Mouse (Mus musculus) E14TG2a.4 (cell line): ENCODE measurements around the gene Def8.
A peak's percentile ranks its signal among the peaks of the same experiment; 100 is the strongest.

Experiments used
- H3K27me3 ChIP-seq: 2 replicates; pipeline ENCODE4 v1.6.1; 2014; ENCODE audit warnings: low read length, control low read depth; ENCODE audit not compliant: insufficient read depth
- H3K36me3 ChIP-seq: 2 replicates; pipeline ENCODE4 v1.6.1; 2014; ENCODE audit warnings: low read length, control low read depth; ENCODE audit not compliant: insufficient read depth
- H3K4me1 ChIP-seq: replicated peaks from 2 replicates; pipeline ENCODE4 v1.6.1; 2014; ENCODE audit warnings: low read depth, low read length, control low read depth
- H3K4me3 ChIP-seq: replicated peaks from 2 replicates; pipeline ENCODE4 v1.5.1; 2014; ENCODE audit warnings: mild to moderate bottlenecking, low read length
- H3K9me3 ChIP-seq: 2 replicates; pipeline ENCODE4 v1.6.1; 2014; ENCODE audit warnings: low read length, control low read depth
- CTCF ChIP-seq: conservative IDR thresholded peaks from 2 replicates; pipeline ENCODE4 v1.5.1; 2014; ENCODE audit warnings: low read length
- NANOG ChIP-seq: IDR thresholded peaks from 2 replicates; pipeline ENCODE4 v1.6.1; 2014; ENCODE audit warnings: borderline replicate concordance, low read length, mixed read lengths
- POU5F1 ChIP-seq: IDR thresholded peaks from 2 replicates; pipeline ENCODE4 v1.6.1; 2014; ENCODE audit warnings: low read length, borderline replicate concordance

Def8 gene

GRCm38 (mm10) chr8:123416944-123417555, 6.3 kb upstream of the Def8 start:
- Histone ChIP-seq H3K4me1 (peaks cover 63% of the 10 kb centered on the region), H3K27me3 (peaks cover 1% of the 10 kb centered on the region; the same call in 1 of the 2 replicates), H3K9me3 (peaks cover 3% of the 10 kb centered on the region; the same call in 1 of the 2 replicates), H3K36me3 (peaks cover 51% of the 10 kb centered on the region), H3K4me3 (no peak overlapping the region)
- TF ChIP-seq CTCF, result no peak
- TF ChIP-seq POU5F1, result no peak
- TF ChIP-seq NANOG, result no peak

- H3K27me3 ChIP-seq, result no peaks in the 10 kb centered on the region
- H3K9me3 ChIP-seq, result peaks cover 3% of the 10 kb centered on the region; the same call in 1 of the 2 replicates
- TF ChIP-seq CTCF (no peak), NANOG (no peak), POU5F1 (no peak)
- H3K4me3 ChIP-seq, result no peak overlapping the region
- H3K36me3 ChIP-seq, result peaks cover 45% of the 10 kb centered on the region
- H3K4me1 ChIP-seq, result peaks cover 52% of the 10 kb centered on the region
Observed at GRCm38 (mm10) chr8:123419711-123420110, 3.6 kb upstream of the Def8 start.

- Histone ChIP-seq H3K4me3 (no peak overlapping the region), H3K4me1 (peaks cover 51% of the 10 kb centered on the region), H3K9me3 (peaks cover 3% of the 10 kb centered on the region; the same call in 1 of the 2 replicates), H3K27me3 (no peaks in the 10 kb centered on the region), H3K36me3 (peaks cover 45% of the 10 kb centered on the region)
- no peak for TF ChIP-seq CTCF
- TF ChIP-seq NANOG, result no peak
- TF ChIP-seq POU5F1, result no peak
Observed at GRCm38 (mm10) chr8:123420525-123421281, 2.6 kb upstream of the Def8 start.

- Histone ChIP-seq H3K4me3 (no peak overlapping the region), H3K36me3 (peaks cover 45% of the 10 kb centered on the region), H3K9me3 (peaks cover 3% of the 10 kb centered on the region; the same call in 1 of the 2 replicates), H3K4me1 (peaks cover 51% of the 10 kb centered on the region), H3K27me3 (no peaks in the 10 kb centered on the region)
- TF ChIP-seq NANOG (no peak), POU5F1 (no peak), CTCF (no peak)
Observed at GRCm38 (mm10) chr8:123421325-123421724, 2.0 kb upstream of the Def8 start.

GRCm38 (mm10) chr8:123422056-123422780, 1.1 kb upstream of the Def8 start:
- Histone ChIP-seq H3K9me3 (peaks cover 3% of the 10 kb centered on the region; the same call in 1 of the 2 replicates), H3K27me3 (no peaks in the 10 kb centered on the region), H3K4me3 (0 out of 2 replicates have a peak overlapping the region, but pooled peaks have one; percentile 8), H3K4me1 (peaks cover 42% of the 10 kb centered on the region), H3K36me3 (peaks cover 40% of the 10 kb centered on the region)
- no peak for TF ChIP-seq NANOG
- no peak for TF ChIP-seq POU5F1
- TF ChIP-seq CTCF, result peak; percentile 49

- Histone ChIP-seq H3K36me3 (peaks cover 40% of the 10 kb centered on the region), H3K9me3 (peaks cover 3% of the 10 kb centered on the region; the same call in 1 of the 2 replicates), H3K27me3 (no peaks in the 10 kb centered on the region), H3K4me1 (peaks cover 38% of the 10 kb centered on the region), H3K4me3 (no peak overlapping the region)
- TF ChIP-seq CTCF (no peak), NANOG (no peak), POU5F1 (no peak)
Observed at GRCm38 (mm10) chr8:123422781-123423159, 557 bp upstream of the Def8 start.

- Histone ChIP-seq H3K27me3 (no peaks in the 10 kb centered on the region), H3K36me3 (peaks cover 2% of the 10 kb centered on the region; the same call in 1 of the 2 replicates), H3K9me3 (no peaks in the 10 kb centered on the region), H3K4me3 (no peak overlapping the region), H3K4me1 (peaks cover 16% of the 10 kb centered on the region)
- TF ChIP-seq CTCF (no peak), POU5F1 (no peak)
Observed at GRCm38 (mm10) chr8:123426511-123427509, 3.5 kb downstream of the Def8 start.

GRCm38 (mm10) chr8:123427639-123428275, 4.4 kb downstream of the Def8 start:
- H3K9me3 ChIP-seq, result no peaks in the 10 kb centered on the region
- no peaks in the 10 kb centered on the region for H3K36me3 ChIP-seq
- peaks cover 8% of the 10 kb centered on the region for H3K4me1 ChIP-seq
- TF ChIP-seq CTCF (no peak), NANOG (no peak), POU5F1 (no peak)
- H3K27me3 ChIP-seq, result no peaks in the 10 kb centered on the region
- no peak overlapping the region for H3K4me3 ChIP-seq
